Mouse (Mus musculus): Measurements from ENCODE around the gene Bpifa1.
"Not testable (repeated sequence)": the region's sequence is repeated elsewhere in the genome, so short reads cannot be mapped to it uniquely, and the experiment has no call there.

The Bpifa1 gene

DNA sequence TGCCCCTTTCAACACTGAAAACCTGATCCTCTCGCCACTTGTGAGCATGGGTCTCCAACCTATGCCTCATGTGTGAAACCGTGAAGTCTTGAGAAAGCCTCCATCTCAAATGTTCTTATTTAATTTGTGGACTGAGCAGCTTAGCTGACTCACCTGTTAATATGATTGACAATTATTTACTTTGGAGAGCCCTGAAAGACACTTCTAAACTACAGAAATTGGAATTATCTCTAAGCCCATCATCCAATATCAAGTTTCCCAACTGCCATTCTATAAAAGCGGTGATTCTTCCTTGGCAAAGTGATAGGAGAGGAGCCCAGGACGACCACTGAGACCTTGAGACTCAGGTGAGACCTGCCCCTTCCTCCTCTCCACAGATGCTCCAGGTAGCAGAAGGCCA is at the start of gene Bpifa1:
Gene Bpifa1 (plus strand): TSS at position 301 of the 400 bp plus-strand sequence.
- no peak for DNase-seq (ENCODE audit: low read depth, low spot score)

DNA sequence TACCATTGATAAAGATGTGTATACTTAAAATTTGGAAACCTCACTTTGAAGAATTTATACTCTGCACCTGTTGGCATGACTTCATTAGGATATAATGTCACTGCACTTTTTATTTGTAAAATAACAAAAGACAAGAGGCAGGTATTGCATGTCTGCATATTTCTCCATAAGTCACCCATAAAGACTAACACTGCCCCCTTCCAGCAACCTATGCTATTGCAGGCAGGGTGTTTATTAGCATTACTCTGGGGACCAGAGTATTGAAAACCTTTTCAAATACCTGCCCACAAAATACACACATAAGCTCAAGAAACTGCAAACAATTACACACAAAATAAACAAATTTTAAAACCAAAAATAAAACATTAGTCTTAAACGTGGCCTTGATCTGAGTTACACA is 44.9 kb upstream of the Bpifa1 start:
- DNase-seq (ENCODE audit: low read depth, low spot score) = no peak

DNA sequence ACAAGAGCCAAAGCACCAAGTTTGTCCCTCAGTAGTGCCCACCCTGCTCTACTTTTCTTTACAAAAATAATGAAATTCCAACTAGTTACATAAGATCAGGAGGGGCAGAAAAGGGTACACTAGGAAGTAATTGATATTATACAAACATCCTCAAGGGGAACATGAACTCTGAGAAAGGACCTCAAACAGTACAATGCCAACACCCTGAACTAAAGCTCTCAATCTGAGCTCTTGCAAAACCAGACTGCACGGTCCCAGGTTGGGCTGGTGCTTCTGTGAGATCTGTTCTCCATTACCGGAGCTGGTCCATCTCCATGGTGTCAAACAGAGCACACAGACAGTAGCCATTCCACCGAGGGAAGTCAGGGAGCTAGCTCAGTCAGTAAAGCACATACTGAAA is 25.3 kb upstream of the Bpifa1 start:
- no peak for DNase-seq (ENCODE audit: low read depth, low spot score)

DNA sequence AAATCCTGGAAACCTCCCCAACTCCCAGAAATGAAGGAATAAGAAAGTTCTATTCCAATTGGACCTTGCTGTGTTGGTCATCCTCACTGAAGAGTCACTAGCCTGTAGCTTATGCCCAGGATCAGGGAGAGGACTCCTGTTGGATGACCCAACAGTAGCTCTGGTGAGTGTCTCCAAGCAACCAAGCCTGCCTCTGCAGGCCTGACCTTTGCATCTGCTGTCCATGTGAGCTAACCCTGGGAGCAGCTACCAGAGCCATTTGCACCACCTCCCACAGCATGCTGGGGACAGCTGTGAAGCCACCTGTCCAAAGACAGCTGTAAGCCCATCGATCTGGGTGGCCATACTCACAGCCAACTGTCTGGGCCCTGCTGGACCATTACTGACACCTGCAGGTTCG is 12.6 kb upstream of the Bpifa1 start, which contains the start of gene Bpifa3:
Gene Bpifa3 (plus strand): TSS at position 217 of the 400 bp plus-strand sequence.
- DNase-seq (ENCODE audit: low read depth, low spot score) = no peak

DNA sequence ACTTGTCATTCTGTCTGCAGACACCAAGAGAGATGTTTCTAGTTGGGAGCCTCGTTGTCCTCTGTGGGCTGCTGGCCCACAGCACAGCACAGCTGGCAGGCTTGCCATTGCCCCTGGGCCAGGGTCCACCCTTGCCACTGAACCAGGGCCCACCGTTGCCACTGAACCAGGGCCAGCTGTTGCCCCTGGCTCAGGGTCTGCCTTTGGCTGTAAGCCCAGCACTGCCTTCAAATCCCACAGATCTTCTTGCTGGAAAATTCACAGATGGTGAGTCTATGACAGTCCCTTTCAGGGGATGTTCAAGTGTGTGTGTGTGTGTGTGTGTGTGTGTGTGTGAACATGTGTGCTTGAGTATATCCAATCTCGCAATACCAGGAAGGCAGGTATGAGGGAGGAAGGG is 1.1 kb downstream of the Bpifa1 start:
- no peak for DNase-seq (ENCODE audit: low read depth, low spot score)

DNA sequence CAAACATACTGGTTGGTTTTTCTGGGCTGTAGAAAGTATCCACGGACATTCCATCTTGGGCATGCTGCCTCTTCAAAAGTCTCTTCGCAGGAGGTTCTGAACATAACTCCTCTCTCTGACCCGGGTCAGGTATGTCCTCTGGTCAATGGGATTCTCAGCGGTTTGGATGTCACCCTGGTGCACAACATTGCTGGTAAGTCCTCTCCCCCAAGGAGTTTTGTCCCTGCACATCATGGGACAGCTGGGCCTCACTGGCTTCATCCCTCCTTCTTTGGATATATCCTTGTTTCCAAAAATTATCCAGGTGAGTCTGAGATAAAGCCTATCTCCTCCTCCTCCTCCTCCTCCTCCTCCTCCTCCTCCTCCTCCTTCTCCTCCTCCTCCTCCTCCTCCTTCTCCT is 4.8 kb downstream of the Bpifa1 start:
- DNase-seq (ENCODE audit: low read depth, low spot score) = no peak

DNA sequence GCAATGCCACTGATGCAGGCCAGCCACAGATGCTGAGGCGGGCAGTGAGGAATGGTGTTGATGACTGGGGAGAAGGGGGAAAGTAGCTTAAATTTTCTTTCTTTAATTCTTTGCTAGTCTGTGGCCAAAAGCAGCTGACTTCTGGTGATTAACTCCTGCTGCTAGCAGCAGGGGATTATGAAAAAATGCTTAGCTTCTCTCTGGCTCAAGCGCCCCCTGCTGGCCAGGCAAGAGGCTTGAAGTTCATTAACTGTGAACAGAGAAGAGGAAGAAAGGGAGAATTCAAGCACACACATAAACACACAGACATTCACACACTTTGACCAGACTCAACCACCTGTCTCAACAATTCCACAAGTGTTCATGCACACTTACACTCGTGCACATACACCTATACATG is 15.8 kb downstream of the Bpifa1 start:
- DNase-seq (ENCODE audit: low read depth, low spot score) = no peak

DNA sequence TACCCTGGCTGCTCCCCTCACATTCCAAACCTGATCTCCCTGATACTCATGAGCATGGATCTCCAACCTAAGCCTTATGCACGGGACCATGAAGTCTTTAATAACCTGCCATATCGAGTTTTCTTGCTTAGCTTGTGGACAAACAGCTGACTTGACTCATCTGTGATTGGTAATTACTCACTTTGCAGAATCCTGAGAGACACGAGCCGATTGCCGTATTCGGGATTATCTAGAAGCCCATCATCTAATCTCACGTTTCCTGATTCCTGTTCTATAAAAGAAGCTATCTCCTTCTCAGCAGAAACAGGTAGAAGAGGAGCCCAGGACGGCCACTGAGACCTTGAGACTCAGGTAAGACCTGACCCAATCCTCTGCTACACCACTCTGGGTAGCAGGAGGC is 19.6 kb downstream of the Bpifa1 start, which contains the start of gene Bpifa5:
Gene Bpifa5 (plus strand): TSS at position 301 of the 400 bp plus-strand sequence.
- DNase-seq (ENCODE audit: low read depth, low spot score) = no peak

DNA sequence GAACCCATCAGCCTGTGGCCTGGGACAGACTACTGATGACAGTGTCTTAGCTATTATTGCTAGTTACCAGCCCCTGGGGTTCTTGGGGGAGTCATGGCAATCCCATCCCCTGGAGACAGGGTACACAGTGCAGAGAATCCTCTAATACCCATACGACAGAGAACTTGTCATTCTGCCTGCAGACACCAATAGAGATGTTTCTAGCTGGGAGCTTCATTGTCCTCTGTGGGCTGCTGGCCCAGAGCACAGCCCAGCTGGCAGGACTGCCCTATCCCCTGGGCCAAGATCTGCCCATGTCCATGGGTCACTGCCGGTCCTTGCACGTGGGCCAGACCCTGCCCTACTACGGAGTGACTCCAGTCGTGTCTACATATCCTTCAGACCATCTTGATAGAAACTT is 20.6 kb downstream of the Bpifa1 start:
- DNase-seq (ENCODE audit: low read depth, low spot score) = no peak

DNA sequence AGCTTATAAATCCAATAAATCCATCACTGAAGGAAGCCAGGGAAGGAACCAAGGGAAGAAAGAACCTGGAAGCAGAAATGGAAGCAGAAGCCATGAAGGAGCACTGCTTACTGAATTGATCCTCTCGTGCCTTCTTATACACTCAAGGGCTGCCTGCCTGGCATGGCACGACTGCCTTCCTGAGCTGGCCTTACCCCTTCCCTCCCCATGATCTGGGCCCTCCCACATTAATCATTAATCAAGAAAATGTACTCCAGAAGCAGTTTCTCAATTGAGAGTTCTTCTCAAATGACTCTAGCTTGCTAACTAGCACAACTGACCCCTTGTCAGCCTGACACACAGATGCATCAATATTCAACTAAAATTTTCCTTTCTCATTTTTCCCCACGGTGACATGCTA is 26.5 kb downstream of the Bpifa1 start:
- DNase-seq (ENCODE audit: low read depth, low spot score) = no peak

DNA sequence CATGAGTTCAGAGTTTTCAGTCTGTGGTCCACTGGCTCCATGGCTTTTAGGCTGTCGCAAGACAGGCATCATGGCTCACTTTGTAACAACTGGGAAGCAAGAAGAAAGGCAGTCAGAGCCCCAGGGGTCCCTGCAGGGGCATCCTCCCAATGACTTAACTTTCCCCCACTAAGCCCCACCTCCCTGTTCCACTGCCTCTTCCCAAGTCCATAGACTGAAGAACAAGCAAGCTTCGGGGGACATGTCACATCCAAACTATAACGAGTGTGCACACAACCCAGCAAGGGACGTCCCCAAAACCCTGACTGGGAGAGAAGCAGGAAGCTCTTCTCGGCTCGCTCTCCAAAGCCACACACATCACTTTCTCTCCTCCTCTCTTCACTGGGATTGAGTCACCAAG is 28.9 kb downstream of the Bpifa1 start:
- DNase-seq (ENCODE audit: low read depth, low spot score) = no peak

DNA sequence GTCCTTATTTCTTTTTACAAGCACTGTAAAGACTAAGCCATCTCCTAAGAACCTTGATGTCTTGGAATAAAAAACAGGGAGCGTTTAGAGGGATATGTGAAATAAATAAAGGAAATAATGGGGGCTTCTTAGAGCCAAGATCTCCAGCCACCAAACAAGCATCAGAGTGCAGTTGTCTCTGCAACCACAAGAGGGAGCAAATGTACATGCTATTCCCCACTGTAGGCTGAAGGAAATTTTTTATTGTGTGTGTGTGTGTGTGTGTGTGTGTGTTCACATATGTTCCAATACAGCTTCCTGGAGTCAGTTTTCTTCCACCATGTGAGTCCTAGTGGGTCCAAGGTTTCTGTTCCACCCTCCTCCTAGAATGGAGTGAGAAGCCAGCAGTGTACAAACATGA is 30.6 kb downstream of the Bpifa1 start:
- no peak for DNase-seq (ENCODE audit: low read depth, low spot score)

DNA sequence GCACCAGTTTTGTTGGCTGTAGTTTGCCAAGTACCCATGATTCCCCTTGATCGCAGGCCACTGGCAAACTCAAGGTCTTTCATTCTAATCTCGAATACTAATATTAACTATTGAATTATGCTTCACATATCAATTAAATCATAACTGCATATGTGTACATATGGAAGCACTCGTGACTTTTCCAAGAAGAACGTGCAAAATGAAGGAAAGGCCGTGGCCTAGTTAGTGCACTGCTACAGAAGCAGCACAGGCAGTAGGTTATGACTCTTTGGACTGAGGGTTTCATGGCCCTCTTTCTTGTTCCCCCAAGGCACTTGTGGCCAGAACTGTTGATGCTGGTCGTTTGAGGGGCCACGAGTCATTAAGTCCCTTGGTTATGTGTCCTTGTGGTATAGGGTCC is 39.2 kb downstream of the Bpifa1 start:
- not testable (repeated sequence) for DNase-seq (ENCODE audit: low read depth, low spot score)

DNA sequence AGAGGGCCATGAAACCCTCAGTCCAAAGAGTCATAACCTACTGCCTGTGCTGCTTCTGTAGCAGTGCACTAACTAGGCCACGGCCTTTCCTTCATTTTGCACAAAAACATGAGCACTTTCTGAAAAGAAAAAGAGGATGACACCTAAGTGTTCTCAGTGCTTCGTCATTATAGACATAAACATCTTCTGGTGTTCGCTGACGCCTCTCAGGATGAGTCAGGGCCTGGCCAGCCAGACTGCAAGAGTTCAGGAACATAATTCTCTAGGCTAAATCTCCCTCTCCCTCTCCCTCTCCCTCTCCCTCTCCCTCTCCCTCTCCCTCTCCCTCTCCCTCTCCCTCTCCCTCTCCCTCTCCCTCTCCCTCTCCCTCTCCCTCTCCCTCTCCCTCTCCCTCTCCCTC is 40.4 kb downstream of the Bpifa1 start:
- not testable (repeated sequence) for DNase-seq (ENCODE audit: low read depth, low spot score)

DNA sequence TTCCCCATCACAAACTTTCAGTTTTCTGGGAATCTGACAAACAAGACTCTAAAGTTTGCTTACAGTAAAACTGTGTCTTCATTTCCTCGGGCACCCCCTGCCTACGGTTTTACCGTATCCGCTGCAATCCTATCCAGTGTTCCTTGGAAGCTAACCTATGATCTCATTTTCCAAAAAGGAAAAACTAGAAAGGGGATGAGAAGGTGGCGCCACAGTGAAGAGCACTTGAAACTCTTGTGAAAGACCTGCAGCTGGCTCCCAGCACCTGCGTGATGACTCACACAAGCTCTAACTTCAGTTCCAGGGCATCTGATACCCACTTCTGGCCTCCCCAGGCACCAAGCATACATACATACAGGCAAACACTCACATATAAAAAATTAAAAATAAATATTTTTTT is 42.6 kb downstream of the Bpifa1 start:
- no peak for DNase-seq (ENCODE audit: low read depth, low spot score)

DNA sequence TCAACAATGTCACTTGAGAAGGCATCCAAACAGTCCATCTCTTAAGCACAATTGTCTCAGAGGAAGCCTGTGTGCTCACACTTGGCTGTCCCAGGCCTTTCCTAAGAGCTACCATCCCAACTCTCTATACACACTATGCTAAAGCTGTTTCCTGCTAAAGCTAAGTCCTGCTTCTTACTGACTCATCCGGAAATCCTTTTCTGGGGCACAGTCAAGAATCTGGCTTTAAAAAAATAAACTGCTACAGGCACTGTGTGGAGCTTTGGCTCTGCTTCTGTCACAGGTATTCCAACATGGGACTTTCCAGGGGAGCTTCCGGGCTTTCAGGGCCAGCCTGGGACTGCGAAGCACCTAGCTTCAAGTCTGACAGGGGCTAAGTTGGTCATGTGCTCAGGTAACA is 43.1 kb downstream of the Bpifa1 start:
- no peak for DNase-seq (ENCODE audit: low read depth, low spot score)

DNA sequence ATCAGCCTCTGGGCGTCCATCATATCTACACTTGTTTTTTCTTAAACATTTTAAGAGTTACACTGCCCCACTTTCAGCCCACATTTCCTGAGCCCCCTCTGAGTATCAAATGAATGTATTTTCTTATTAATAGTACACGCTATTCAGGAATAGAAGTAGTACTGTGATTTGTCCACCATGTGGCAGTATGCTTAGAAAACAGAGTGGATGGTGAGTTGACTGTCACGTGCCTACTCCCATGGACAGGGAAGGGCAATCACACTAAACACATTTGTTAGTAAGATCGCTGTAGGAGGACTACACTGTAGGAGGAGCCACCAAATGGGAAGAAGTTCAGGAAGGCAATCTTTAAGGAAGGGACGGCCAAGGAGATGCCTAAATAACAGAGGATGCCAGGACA is 44.8 kb downstream of the Bpifa1 start:
- no peak for DNase-seq (ENCODE audit: low read depth, low spot score)

DNA sequence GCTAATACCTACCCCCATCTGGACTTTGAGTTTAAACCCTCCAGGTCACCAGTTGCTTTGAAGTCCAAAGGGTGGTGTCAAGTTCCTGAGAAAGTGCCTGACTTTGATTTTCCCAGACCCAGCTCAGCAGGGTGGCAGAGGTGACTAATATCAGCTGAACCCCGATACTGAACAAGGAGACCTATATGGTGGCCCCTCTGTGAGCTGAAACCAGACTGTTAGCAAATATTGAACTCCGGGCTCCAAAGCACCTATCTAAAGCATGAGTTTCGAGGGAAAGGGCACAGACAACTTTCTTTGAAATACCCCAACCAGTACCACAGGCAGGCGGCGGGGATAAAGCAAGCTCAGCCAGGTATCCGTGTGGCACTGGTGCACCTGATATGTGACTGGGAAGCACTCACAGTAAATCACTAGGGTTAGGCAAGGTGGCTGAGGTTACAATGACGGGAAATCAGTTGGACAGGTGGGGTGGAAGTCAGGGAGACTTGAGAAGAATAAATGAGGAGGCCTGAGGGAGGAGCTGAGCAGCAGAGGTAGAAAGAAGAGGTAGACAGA is 47.3 kb downstream of the Bpifa1 start:
- no peak for DNase-seq (ENCODE audit: low read depth, low spot score)

DNA sequence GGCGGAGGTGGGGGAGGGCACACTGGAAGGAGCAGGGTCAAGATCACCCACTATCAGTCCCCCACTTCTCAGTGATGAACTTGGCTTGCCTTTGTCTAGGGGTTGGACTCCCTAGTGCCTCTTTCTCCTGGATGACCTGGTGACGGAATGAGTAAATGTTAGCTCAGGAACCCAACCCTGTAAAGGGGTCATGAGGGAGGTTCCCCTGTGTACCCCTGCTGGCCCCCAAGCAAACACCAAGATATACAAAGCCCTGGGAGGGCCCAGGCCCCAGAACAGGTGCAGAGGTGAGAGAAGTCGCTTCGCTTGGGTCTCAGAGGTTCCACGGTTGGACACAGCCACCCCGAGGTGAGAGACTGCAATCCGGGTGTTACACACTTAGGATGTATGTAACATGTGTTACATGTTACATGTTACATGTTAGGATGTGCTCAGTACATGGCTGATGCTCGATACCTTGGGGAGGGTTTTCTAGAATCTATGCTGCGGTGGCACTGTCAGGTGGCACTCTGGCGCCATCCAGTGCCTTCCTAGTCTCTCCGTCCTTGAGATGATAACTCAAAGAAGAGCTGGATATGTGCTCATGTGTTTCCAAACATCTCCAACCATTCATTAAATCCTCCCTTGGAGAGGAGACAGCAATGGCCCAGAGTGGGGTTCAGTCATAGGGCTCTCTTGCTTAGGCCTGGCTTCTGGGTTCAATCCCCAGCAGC is 48.0 kb downstream of the Bpifa1 start, which contains the start of gene Bpifb1:
Gene Bpifb1 (plus strand): TSS at position 273 of the 713 bp plus-strand sequence.
- no peak for DNase-seq (ENCODE audit: low read depth, low spot score)

DNA sequence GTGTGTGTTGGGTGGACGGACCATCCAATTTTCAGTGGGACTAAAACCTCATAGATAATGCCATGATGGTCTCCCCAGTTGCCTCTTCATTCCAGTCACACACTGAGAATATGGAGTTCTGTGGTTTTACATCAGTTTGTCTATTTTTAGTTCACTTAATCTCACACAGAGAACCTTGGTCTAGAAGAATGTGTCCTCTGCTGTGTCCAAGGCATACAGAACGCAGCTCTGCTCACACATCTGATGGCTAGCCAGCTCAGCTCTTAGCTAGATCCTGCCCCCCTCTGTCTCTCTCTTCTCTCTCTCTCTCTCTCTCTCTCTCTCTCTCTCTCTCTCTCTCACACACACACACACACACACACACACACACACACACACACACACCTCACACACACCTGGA is 49.5 kb downstream of the Bpifa1 start:
- DNase-seq (ENCODE audit: low read depth, low spot score) = no peak

DNA sequence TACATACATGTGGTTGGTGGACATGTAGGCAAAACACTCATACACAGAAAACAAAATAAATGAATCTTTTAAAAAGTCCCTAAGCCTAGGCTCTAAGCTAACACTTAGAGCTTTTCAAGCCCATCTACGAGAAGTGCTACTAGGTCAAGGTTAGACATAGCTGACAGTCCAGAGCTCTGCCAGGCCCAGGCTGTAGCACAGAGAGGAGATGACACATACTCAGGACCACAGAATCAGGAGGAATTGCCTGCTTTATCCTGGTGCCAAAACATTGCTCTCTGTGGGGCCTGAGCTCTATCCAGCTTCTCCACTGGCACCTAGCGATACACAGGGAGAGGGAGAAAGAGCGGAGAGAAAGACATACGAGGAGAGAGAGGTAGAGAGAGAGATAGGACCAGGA is 50.4 kb downstream of the Bpifa1 start:
- DNase-seq (ENCODE audit: low read depth, low spot score) = no peak

DNA sequence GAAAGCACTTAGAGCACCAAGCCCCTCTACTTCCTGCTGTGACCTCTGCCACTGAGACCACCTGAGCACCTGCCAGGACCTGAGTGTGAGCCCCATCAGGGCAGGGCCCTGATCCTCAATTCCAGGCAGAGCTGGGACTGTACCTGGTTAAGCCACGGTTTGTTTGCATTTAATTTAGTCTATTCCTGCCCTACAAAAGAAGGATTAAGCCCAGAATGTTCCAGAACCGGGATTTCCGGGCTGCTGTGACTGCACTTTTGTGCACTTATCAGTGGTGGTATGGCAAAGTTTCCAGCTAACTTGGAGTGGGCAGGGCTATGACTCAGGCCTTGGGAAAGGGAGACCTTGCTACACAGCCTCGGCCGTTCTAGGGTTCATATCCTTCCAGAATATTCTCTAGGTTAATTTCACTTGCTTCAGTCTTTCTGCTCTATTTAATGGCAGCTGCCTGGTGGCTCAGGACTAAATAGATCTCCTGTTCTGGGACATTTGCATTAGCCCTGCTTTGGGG is 51.4 kb downstream of the Bpifa1 start:
- no peak for DNase-seq (ENCODE audit: low read depth, low spot score)

DNA sequence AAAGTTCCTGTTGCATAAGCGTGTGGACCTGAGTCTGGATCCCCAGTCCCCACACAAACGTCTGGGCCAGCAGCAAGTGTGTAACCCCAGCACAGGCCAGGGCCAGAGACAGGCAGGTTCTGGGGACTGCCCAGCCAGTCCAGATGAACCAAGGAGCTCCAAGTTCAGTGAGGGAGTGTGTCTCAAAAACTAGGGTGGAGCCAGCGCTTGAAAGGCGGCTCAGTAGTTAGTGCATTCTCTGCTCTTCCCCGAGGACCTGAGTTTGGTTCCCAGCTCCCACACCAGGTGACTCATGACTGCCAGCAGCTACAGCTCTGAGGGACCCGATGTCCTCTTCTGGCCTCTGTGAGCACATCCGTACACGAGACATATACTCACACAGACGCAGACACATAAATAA is 54.4 kb downstream of the Bpifa1 start:
- no peak for DNase-seq (ENCODE audit: low read depth, low spot score)

Measured in brain, embryonic 18.5 days (tissue).